Mouse (Mus musculus) spleen, adult 18-20 months (tissue): ENCODE results near the gene Cdc42ep4.

ENCODE experiments used
- DNase-seq, 2 experiments: peaks; one replicate each; pipeline ENCODE4 v3.0.0; 2022; ENCODE audit warnings: mixed read lengths in 2 of 2

Gene Cdc42ep4

DNA sequence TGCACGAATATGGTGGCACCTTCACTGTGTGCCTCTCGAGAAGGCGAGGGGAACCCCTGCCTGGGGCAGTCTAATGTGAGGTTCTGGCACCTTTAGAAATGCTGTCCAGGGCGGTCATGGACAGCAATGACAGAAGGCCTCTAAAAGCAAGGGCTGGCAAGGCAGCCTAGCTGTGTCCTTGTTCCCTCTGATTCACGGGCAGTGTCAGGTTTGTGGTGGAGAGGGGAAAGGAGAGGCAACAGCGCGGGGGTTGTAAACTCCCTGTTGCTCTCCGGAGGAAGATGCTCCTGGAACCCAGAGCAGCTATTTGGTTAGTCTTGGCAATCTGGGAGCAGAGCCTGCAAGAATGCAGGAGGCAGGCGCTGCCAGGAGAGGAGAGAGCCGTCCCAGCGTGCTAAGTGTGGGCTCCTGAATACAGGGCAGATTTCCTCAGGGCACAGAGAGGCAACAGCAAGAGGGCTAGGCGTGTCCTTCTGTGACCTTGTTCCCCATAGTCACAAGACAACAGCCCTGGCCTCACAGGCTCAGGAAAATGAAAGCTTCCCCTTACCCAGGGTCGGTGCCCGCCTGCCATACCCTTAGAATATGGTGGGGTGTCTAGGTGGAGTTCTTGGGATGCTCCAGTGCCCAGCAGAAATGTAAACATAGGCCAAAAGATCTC, 25.3 kb upstream of the Cdc42ep4 start:
- DNase-seq: no peak

GRCm38 (mm10) chr11:113774773-113775172, 23.1 kb upstream of the Cdc42ep4 start:
- DNase-seq: no peak

- no peak for DNase-seq
These were observed 21.5 kb upstream of the Cdc42ep4 start for GRCm38 (mm10) chr11:113773191-113773590.

DNA sequence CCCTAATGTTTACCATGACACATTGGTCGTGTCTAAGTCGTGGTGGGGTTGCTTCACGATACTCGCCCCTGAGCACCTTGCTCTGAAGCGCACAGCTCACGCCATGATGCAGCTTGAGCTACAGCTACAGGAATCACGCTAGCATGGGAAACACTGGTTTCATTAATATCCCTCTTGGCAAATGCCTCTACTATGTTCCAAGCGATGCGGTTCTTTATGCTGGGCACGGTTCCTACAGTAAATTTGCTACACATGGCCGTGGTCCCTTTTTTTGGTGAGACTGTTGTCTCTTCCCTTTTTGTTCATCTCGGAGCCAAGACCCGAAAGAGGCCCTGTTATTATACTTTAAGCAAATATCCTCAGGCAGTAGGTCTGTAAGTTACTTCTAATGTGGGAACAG, 19.5 kb upstream of the Cdc42ep4 start:
- DNase-seq: no peak

- DNase-seq: no peak
These were observed 16.7 kb upstream of the Cdc42ep4 start for GRCm38 (mm10) chr11:113768356-113768755.

DNA sequence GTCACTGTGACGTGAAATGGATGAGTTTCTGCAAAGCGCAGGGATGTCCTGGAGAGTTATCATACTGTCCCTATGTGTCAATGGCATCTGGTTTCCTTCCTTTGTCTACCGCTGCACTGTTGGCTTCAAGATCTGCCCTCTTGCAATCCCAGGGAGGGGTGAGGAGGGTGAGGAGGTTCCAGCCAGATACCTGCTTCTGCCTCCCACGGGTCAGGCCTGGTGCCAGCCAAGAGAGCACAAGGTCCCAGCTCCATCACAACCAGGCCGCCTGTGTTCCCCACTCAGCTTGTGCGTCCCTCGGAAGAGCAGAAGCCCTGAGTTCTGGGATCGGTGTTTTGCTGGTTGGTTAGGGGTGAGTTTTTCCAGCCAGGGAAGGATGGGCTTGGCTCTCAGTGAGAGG, 15.6 kb upstream of the Cdc42ep4 start:
- DNase-seq: no peak

DNA sequence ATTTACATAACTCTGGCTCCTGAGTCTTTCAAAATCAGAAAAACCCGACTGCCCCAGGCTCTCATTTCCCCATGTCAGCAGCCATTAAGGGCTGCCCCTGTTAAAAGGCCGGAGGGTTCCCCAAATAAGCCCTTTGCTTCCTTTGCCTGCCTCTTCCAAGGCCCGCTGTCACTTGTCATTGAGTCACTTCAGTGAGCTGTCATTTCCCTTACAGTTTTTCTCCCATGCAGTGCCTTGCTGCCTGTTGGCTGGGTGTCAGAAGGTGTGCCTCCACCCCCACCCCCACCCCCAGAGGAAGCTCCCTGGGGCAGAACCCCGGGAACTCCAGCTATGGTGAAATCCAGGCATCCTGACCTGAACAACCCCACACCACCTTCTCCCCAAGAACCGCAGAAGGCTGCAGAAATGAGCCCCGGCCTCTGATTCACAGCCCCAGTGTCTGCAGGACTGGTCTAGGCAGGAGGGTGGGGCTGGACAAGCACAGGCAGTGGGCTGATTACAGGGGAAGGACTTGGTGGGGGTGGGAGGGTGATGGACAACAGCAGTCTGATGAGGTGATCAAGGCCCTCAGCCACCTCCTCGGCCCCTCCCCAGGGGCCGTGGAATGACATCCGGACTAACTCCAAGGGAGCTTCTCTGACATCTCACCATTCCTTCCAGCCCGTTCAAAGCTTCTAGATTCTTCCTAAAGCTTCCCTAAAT, 14.8 kb upstream of the Cdc42ep4 start:
- DNase-seq: no peak

- no peak for DNase-seq
These were observed 12.6 kb upstream of the Cdc42ep4 start for GRCm38 (mm10) chr11:113764132-113764849.

DNA sequence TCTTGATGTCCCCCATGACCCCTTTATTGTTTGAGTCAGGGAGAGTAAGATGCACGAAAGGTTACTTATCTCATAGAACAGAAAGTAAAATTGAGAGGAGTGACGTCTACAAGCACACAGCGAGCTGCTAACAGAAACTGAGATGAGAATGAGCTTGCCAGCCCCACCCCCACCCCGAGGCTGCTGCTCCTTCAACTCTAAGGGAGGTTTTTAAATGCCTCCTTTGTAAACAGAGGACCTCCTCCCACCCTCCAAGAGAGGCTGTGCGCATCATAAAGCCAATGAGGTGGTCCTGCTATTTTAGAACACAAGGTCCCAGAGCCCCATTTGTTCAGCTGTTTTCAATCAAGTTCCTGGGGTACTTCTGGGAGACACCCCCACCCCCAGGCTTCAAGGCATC, 11.8 kb upstream of the Cdc42ep4 start:
- no peak for DNase-seq

DNA sequence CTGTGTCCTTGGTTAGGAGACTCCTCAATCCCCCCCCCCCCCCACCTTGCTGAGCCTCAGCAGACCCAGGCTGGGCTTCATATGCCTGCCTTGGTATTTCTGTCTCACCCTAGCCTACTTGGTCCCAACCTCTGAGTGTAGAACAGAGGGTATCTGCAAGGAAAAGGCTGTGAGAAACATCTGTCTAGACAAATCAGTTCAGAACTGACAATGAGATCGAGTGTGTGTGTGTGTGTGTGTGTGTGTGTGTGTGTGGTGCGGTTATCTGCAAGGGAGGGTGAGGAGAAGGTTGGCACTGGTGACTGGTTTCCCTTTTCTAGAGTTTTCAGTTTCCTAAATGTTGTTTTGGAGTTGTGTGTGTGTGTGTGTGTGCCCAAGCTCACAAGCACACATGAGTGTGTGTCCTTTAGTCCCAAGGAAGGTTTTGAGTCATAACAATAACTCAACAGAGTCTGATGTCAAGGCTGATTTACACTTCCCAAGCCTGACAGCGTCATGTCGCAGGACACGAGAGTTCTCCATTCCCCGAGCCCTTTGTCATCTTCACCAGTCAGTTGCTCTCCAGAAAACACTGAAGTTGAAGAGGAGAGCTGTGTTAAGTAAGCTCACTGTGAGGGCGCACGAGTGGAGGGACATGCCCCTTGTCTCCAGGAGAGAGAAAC, 10.6 kb upstream of the Cdc42ep4 start:
- DNase-seq: no peak

- DNase-seq: no peak
These were observed 10.0 kb upstream of the Cdc42ep4 start for GRCm38 (mm10) chr11:113761646-113762045.

GRCm38 (mm10) chr11:113760476-113760875, 8.8 kb upstream of the Cdc42ep4 start:
- no peak for DNase-seq

DNA sequence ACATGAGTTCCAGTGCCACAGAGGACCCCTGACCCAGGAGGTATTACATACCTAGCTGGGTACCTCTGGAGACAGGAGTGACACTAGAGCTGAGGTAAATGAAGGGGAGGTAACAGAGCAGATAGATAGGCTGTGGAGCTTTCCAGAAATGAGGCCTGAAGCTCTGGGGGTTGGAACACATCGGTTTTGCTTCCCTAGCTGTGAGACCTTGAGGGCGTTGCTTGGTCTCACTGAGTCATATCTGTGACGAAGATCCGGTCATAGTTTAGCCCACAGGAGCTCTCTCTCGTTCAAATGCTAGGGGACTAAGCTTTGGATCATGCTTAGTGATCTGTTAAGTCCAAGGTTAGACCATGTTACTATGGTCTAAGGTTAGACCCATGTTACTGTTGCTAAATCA, 7.2 kb upstream of the Cdc42ep4 start:
- no peak for DNase-seq

GRCm38 (mm10) chr11:113756578-113756977, 4.9 kb upstream of the Cdc42ep4 start:
- no peak for DNase-seq

GRCm38 (mm10) chr11:113755878-113756277, 4.2 kb upstream of the Cdc42ep4 start:
- no peak for DNase-seq

DNA sequence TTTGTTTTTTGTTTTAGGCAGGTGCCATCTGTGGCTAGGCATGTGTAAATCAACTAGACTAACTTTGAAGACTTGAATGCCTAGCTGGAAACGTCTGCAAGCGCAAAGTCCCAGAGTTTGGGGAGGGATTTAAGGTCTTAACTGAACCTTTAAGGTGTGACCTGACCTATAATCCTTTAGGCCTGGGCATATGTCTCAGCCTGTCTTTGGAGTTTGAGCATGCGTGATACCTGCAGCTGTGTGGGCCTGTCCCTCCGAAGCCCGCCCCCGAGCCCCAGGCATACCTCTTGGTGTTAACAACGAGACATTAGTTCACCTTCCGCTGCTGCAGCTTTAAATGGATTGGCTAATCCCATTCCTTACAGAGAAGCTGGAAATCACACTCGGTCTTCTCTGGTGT, 3.2 kb upstream of the Cdc42ep4 start:
- no peak for DNase-seq

- no peak for DNase-seq
These were observed 1.2 kb upstream of the Cdc42ep4 start for GRCm38 (mm10) chr11:113752685-113753430.

- peak in 1 of 2 experiments; percentile 20 for DNase-seq
These were observed 529 bp upstream of the Cdc42ep4 start for GRCm38 (mm10) chr11:113752158-113752661.

GRCm38 (mm10) chr11:113750571-113751483, 854 bp downstream of the Cdc42ep4 start:
- peak; percentile 43 to 76 for DNase-seq

DNA sequence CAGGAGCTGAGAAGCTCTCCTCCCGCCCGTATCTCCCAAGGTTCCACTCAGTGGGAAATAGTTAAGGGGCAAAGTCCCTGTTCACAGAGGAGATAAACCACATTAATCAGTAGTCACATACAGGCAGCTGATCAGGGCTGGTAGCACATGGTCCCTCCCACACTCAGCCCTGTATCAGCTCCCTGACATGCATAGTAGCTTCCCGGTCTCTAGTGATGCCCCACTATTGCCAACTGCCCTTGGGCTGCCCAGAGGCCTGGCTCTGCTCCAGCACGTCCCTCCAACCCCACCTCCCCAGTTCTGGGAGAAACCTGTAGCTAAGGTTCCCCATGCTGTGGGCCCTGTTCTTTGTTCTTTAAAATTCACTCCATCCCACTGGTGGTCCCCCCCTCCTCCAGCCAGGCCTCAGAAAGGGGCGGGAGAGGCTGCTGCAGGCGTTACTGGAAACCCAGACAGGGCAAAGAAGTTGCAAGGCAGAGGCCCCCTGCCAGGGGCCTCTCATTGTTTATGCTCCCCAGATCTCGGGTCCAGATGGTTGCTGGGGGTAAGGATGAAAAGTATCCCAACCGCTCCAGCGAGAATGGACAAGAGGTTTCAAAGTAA, 1.8 kb downstream of the Cdc42ep4 start:
- no peak for DNase-seq
